Mouse (Mus musculus) bone marrow, adult 2 months (tissue): Measurements from ENCODE around the gene Bex6.

Experiments
- CTCF ChIP-seq: fragments of 200-500 bp; IDR thresholded peaks from 2 replicates; pipeline ENCODE4 v1.5.1; 2011; ENCODE audit warnings: low read length, control low read depth; ENCODE audit not compliant: control insufficient read depth, insufficient read depth
- POLR2A ChIP-seq: fragments of 200-500 bp; IDR thresholded peaks from 2 replicates; pipeline ENCODE4 v1.6.1; 2011; ENCODE audit warnings: low read depth, mild to moderate bottlenecking, control low read depth, low read length, borderline replicate concordance; ENCODE audit not compliant: control insufficient read depth

- TF ChIP-seq POLR2A (no peak), CTCF (no peak)
Measured at GRCm38 (mm10) chr16:32214156-32214555, 34.5 kb downstream of the Bex6 start.
